Mouse (Mus musculus) MEL (cell line): ENCODE results near the gene Tnfrsf8.
A peak's percentile ranks its signal among the peaks of the same experiment; 100 is the strongest.

Experiments
- E2F4 ChIP-seq: IDR thresholded peaks from 2 replicates; pipeline ENCODE4 v1.6.1; 2011; ENCODE audit warnings: low read depth, low read length, improper control_type of control experiment, borderline replicate concordance
- EP300 ChIP-seq, 2 experiments: IDR thresholded peaks; 2 replicates each; pipeline ENCODE4 v1.6.1; 2011; ENCODE audit warnings: improper control_type of control experiment in 2 of 2, low read length in 2 of 2, low read depth in 1 of 2, mild to moderate bottlenecking in 1 of 2
- GATA1 ChIP-seq: IDR thresholded peaks from 2 replicates; pipeline ENCODE4 v1.6.1; 2011; ENCODE audit warnings: low read depth, low read length, improper control_type of control experiment
- NRF1 ChIP-seq: IDR thresholded peaks from 2 replicates; pipeline ENCODE4 v1.6.1; 2014; ENCODE audit warnings: low read depth, mild to moderate bottlenecking, inconsistent platforms, low read length, improper control_type of control experiment, moderate library complexity; ENCODE audit not compliant: poor library complexity, insufficient read depth, severe bottlenecking
- POLR2A ChIP-seq, 2 experiments: IDR thresholded peaks; 2 replicates each; pipeline ENCODE4 v1.6.1; 2011 to 2012; ENCODE audit warnings: low read length in 2 of 2, mild to moderate bottlenecking in 2 of 2, control low read depth in 1 of 2, improper control_type of control experiment in 1 of 2, low read depth in 1 of 2, moderate library complexity in 1 of 2; ENCODE audit not compliant: control insufficient read depth in 1 of 2, insufficient read depth in 1 of 2, poor library complexity in 1 of 2
- TAL1 ChIP-seq: IDR thresholded peaks from 2 replicates; pipeline ENCODE4 v1.6.1; 2012; ENCODE audit warnings: mild to moderate bottlenecking, inconsistent platforms, low read length, moderate library complexity, mixed read lengths
- USF1 ChIP-seq: IDR thresholded peaks from 2 replicates; pipeline ENCODE4 v1.6.1; 2014; ENCODE audit warnings: low read depth, mild to moderate bottlenecking, inconsistent platforms, low read length, improper control_type of control experiment, moderate library complexity
- USF2 ChIP-seq, 2 experiments: IDR thresholded peaks; 2 replicates each; pipeline ENCODE4 v1.6.1; 2011 to 2012; ENCODE audit warnings: improper control_type of control experiment in 2 of 2, low read length in 2 of 2, borderline replicate concordance in 1 of 2, inconsistent platforms in 1 of 2, low read depth in 1 of 2, mild to moderate bottlenecking in 1 of 2; ENCODE audit not compliant: insufficient read depth in 1 of 2
- ZKSCAN1 ChIP-seq: IDR thresholded peaks from 2 replicates; pipeline ENCODE4 v1.6.1; 2012; ENCODE audit warnings: low read depth, mild to moderate bottlenecking, inconsistent platforms, low read length, improper control_type of control experiment, moderate library complexity
- ZMIZ1 ChIP-seq: IDR thresholded peaks from 2 replicates; pipeline ENCODE4 v1.6.1; 2012; ENCODE audit warnings: low read depth, mild to moderate bottlenecking, inconsistent platforms, low read length, improper control_type of control experiment, moderate library complexity

- no peak for TF ChIP-seq NRF1
- peak; percentile 69 for TF ChIP-seq USF1
- TF ChIP-seq E2F4: no peak
- no peak for TF ChIP-seq ZMIZ1
- no peak for TF ChIP-seq USF2 (IDR thresholded peaks at IDR 0.05; ENCODE audit: borderline replicate concordance in 1 of 2, insufficient read depth in 1 of 2, low read depth in 1 of 2, low read length in 2 of 2)
- TF ChIP-seq GATA1: no peak
- no peak for TF ChIP-seq POLR2A (IDR thresholded peaks at IDR 0.05; ENCODE audit: control insufficient read depth in 1 of 2, insufficient read depth in 1 of 2, low read depth in 1 of 2, low read length in 2 of 2, poor library complexity in 1 of 2)
- TF ChIP-seq TAL1: no peak
- TF ChIP-seq EP300 (IDR thresholded peaks at IDR 0.05; ENCODE audit: low read depth in 1 of 2, low read length in 2 of 2): no peak
- TF ChIP-seq ZKSCAN1: no peak
Measured at GRCm38 (mm10) chr4:145221379-145221778, 93.6 kb downstream of the Tnfrsf8 start.
